Mouse (Mus musculus): ENCODE data around the gene Sec1. TPM values are rescaled to one million over a fixed set of nuclear protein-coding genes. Genes with fewer than 3 reads are reported as not detected.

Gene Sec1
- total and polyA plus RNA-seq, 2 experiments from 2014 or later: 0.37 to 1.0 TPM

DNA sequence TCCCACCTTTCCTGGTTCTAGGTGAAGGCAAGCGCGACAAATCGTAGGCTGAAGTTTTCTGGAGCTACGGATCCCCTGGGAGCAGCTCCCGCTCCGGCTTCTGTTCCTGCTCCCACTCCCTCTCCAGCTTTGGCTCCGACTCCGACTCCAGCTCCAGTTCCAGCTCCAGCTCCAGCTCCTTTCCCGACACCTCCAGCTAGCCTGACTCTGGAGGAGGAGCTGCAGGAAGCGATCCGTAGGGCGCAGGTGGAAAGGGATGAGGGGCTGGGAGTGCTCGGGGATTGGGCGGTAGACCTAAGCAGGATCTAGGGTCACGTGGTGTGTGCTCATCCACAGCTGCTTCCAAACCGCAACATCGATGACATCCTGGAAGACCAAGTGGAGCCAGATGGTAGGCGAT is 50.0 kb downstream of the Sec1 start:
- H3K9ac ChIP-seq (replicated peaks; ENCODE audit: low read length, poor library complexity, severe bottlenecking): peak overlapping the region; percentile 46; the same call in 1 of the 2 replicates
- no peaks in the 10 kb centered on the region for H3K27me3 ChIP-seq (ENCODE audit: insufficient read depth, low read length)
- H3K4me3 ChIP-seq (ENCODE audit: low read depth, low read length): peak overlapping the region; percentile 42
- no peak for TF ChIP-seq CTCF (IDR thresholded peaks at IDR 0.05)
- peak overlapping the region; percentile 84 for H3K4me2 ChIP-seq (ENCODE audit: low read depth, low read length, poor library complexity, severe bottlenecking)
- no peaks in the 10 kb centered on the region for H3K36me3 ChIP-seq (ENCODE audit: insufficient read depth, low read length)
- peak overlapping the region; percentile 74 for H3K27ac ChIP-seq (ENCODE audit: low read depth, low read length)
- DNase-seq (ENCODE audit: low spot score) (peak; percentile 83), ATAC-seq (ENCODE audit: low FRiP score) (peak; percentile 69)
- 5% methylated on average over 18 of the region's 18 CpGs for WGBS
- H3K9me3 ChIP-seq (ENCODE audit: low read length): no peaks in the 10 kb centered on the region
- H3K4me1 ChIP-seq (ENCODE audit: insufficient read depth, low read length): peaks cover 9% of the 10 kb centered on the region; the same call in 1 of the 2 replicates

DNA sequence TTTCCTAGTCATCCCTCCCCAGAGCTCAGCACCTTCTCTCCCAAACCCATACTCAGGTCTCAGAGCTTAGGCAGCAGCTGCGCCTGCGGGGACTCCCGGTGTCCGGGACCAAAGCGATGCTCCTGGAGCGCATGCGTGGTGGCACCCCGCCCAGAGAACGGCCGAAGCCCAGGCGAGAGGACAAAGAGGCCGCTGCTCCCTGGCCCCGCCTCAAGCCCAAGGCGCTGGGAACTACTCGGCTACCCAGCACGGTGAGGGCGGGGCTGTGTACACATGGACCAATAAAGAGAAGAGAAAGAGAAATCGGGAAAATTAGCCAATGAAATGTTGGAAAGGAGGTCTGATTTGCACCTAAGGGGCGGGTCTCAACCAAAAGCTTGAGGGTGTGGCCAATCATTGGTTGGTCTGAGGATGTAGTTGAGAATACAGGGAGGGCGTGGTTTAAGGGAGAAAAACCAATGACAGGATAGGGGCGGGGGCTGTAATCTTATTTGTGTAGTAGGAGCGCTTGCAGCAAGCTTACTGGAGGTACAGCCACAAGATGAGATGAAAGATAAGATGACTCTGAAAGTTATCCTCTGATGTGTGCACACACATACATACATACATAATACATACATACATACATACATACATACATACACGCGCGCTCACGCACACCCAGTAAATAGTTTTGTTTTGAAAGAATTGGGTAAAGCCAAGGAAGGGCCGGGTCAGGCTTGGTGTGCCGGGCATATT is 50.6 kb downstream of the Sec1 start:
- Histone ChIP-seq H3K4me3 (ENCODE audit: low read depth, low read length) (peak overlapping the region; percentile 42), H3K27me3 (ENCODE audit: insufficient read depth, low read length) (no peaks in the 10 kb centered on the region), H3K9me3 (ENCODE audit: low read length) (no peaks in the 10 kb centered on the region), H3K27ac (ENCODE audit: low read depth, low read length) (peak overlapping the region; percentile 87), H3K4me1 (ENCODE audit: insufficient read depth, low read length) (peaks cover 9% of the 10 kb centered on the region; the same call in 1 of the 2 replicates), H3K9ac (replicated peaks; ENCODE audit: low read length, poor library complexity, severe bottlenecking) (peak overlapping the region; percentile 76), H3K4me2 (ENCODE audit: low read depth, low read length, poor library complexity, severe bottlenecking) (peak overlapping the region; percentile 84), H3K36me3 (ENCODE audit: insufficient read depth, low read length) (no peaks in the 10 kb centered on the region)
- DNase-seq (ENCODE audit: low spot score) (peak; percentile 99), ATAC-seq (ENCODE audit: low FRiP score) (peak; percentile 93)
- WGBS: 1% methylated on average over 28 of the region's 28 CpGs
- no peak for TF ChIP-seq CTCF (IDR thresholded peaks at IDR 0.05)

DNA sequence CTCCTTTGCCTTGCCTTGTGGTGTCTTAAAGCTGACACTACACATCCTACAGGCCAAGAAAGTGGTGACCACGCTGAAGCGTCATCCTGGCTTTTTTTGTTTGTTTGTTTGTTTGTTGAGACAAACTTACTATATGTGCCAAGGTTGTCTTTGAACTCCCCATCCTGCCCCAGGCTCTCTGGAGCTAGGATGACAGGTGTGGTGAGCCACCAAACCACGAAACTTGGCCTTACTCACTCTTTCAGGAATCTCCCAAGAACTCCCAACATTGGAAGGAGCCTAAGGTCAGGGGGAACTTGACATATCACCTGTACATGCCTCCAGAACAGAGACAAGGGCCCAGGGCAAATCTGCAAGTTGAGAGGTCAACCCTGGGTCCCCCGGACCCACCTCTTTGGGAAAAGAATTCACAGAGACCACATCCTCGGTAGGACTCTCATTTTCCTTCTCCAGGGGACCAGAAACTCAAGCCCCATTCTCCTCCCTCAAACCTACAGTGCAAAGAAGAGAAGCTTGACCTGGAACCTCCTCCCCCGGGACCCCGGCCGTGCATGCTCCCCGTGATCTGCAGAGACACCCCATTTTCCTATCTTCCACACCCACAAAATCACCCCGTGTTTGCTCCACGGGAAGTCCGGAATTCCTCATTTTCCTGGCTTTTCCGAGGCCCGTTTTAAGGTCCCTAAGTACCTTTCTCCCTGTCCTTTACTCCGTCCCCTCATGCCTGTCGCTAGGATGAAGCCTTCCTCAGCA is 51.5 kb downstream of the Sec1 start:
- WGBS: 35% methylated on average over 16 of the region's 16 CpGs
- Histone ChIP-seq H3K9me3 (ENCODE audit: low read length) (no peaks in the 10 kb centered on the region), H3K4me1 (ENCODE audit: insufficient read depth, low read length) (peaks cover 14% of the 10 kb centered on the region; the same call in 1 of the 2 replicates), H3K27ac (ENCODE audit: low read depth, low read length) (peak overlapping the region; percentile 87), H3K4me2 (ENCODE audit: low read depth, low read length, poor library complexity, severe bottlenecking) (peak overlapping the region; percentile 84), H3K9ac (replicated peaks; ENCODE audit: low read length, poor library complexity, severe bottlenecking) (peak overlapping the region; percentile 76), H3K36me3 (ENCODE audit: insufficient read depth, low read length) (no peaks in the 10 kb centered on the region), H3K4me3 (ENCODE audit: low read depth, low read length) (peak overlapping the region; percentile 42), H3K27me3 (ENCODE audit: insufficient read depth, low read length) (no peaks in the 10 kb centered on the region)
- no peak for TF ChIP-seq CTCF (IDR thresholded peaks at IDR 0.05)
- no peak for ATAC-seq (ENCODE audit: low FRiP score)
- DNase-seq (ENCODE audit: low spot score): no peak

DNA sequence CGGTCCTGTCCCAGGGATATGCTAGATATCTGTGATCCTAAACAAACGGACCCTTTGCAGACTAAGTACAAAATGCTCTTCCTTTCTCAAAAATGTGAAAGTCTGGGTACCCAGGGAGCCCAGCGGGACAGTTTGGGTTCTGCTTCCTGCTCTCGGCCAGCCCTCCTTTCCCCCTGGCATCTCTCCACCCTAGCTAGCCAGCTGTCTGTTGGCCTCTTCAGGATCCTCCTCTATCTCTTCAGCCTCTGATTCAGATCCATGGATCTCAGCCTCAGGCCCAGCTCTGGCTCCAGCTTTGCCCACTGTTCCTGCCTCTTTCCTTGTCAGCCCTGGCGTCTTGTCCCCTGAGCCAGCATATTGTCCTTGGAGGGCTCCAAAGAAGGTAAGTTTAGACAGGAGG is 52.1 kb downstream of the Sec1 start:
- Histone ChIP-seq H3K9me3 (ENCODE audit: low read length) (no peaks in the 10 kb centered on the region), H3K4me2 (ENCODE audit: low read depth, low read length, poor library complexity, severe bottlenecking) (no peak overlapping the region), H3K27ac (ENCODE audit: low read depth, low read length) (no peak overlapping the region), H3K27me3 (ENCODE audit: insufficient read depth, low read length) (no peaks in the 10 kb centered on the region), H3K9ac (replicated peaks; ENCODE audit: low read length, poor library complexity, severe bottlenecking) (no peak overlapping the region), H3K36me3 (ENCODE audit: insufficient read depth, low read length) (peaks cover 3% of the 10 kb centered on the region; the same call in 1 of the 2 replicates), H3K4me1 (ENCODE audit: insufficient read depth, low read length) (peaks cover 14% of the 10 kb centered on the region; the same call in 1 of the 2 replicates), H3K4me3 (ENCODE audit: low read depth, low read length) (no peak overlapping the region)
- DNase-seq (ENCODE audit: low spot score) (no peak), ATAC-seq (ENCODE audit: low FRiP score) (no peak)
- TF ChIP-seq CTCF (IDR thresholded peaks at IDR 0.05): no peak
- 79% methylated on average over 5 of the region's 5 CpGs for WGBS

DNA sequence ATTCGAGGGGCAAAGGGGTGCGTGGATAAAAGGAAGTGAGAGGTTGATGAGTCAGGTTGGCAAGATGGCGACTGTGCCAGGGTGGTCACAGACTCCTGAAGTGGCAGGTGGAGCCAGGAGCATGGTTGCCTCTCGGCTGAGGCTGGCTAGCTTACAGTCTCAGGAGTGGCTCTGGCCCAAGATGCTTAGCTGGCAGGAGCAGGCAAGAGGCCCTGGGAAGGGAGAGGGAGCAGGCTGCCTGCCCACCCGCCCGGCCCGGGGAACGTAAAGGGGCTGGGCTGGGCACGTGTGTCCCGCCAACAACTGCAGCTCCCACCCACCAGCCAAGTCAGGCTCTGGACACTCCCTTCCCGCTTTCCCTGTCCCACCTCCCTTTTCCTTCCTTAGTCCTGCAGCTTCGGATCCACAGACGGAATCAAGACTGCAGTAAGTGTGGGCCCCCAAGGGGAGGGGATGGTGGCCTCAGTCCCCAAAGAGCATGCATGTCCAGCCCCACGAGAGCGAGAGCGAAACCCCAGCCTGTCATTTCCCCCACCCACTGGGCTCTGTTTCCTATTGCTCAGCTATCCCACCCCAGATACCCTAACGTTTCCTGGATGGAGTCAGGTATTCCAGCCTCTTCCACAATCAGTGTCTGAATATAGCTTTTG is 52.7 kb downstream of the Sec1 start:
- Histone ChIP-seq H3K9ac (replicated peaks; ENCODE audit: low read length, poor library complexity, severe bottlenecking) (no peak overlapping the region), H3K9me3 (ENCODE audit: low read length) (no peaks in the 10 kb centered on the region), H3K4me2 (ENCODE audit: low read depth, low read length, poor library complexity, severe bottlenecking) (no peak overlapping the region), H3K27ac (ENCODE audit: low read depth, low read length) (no peak overlapping the region), H3K36me3 (ENCODE audit: insufficient read depth, low read length) (peaks cover 8% of the 10 kb centered on the region; the same call in 1 of the 2 replicates), H3K4me1 (ENCODE audit: insufficient read depth, low read length) (peaks cover 14% of the 10 kb centered on the region; the same call in 1 of the 2 replicates), H3K4me3 (ENCODE audit: low read depth, low read length) (no peak overlapping the region), H3K27me3 (ENCODE audit: insufficient read depth, low read length) (no peaks in the 10 kb centered on the region)
- DNase-seq (ENCODE audit: low spot score): peak; percentile 49
- no peak for TF ChIP-seq CTCF (IDR thresholded peaks at IDR 0.05)
- WGBS: 60% methylated on average over 17 of the region's 17 CpGs
- no peak for ATAC-seq (ENCODE audit: low FRiP score)
